28 mouse cellular contexts compared by ENCODE assay signal in the genomic region with DNA sequence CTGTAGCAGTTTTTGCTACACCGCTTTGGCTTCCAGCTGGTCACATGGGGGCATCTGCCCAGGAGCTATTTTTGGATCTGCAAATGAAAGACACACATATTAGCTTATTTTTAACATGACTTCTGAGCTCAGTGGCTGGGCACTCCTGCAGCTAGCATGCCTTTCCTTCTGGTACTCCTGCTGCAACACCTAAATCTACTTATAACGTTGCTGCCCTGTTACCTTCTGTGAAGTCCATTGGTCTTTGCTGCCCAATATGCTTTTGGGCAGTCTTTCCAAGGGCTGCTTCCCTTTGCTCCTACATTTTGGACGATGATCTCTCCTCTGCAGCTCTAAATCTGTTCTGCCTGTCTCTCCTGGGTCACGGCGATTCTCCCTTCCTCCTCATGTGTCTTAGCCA. TPM values are rescaled to one million over a fixed set of nuclear protein-coding genes. Genes with fewer than 3 reads are reported as not detected.
DNase-seq lines count a peak whose midpoint lies in the region; ATAC-seq lines count a peak whose summit lies in the region.
"Had no signal": no experiment of that assay in that cellular context is flagged by ENCODE, and none has a peak within 500 bp of the region (broad histone marks: within the 10 kb centered on the region; RNA-seq: fewer than 3 reads in every experiment).

No protein-coding gene starts in this region.

- DNase-seq in cerebellum, postnatal 4 days (ENCODE audit: low spot score in 2 of 2), result no peak
- DNase-seq in cerebellum, adult 11-12 months, result peak; percentile 51
- peak; percentile 49 for DNase-seq in cerebellum, adult 9-11 months
- DNase-seq in embryonic facial prominence, embryonic 14.5 days (ENCODE audit: low spot score), result no peak
- DNase-seq: adrenal gland, adult 8-10 months; gastrocnemius, postnatal 36 days; heart, adult 2 months; heart, postnatal 10 days; kidney, adult 2 months; kidney, postnatal 4 days; layer of hippocampus, postnatal 36 days; left cerebral cortex, postnatal 4 days; liver, postnatal 0 days; lung, postnatal 4 days had no signal

- H3K4me3 ChIP-seq in embryonic facial prominence, embryonic 14.5 days (ENCODE audit: low read depth, low read length), result no peak overlapping the region
- no peak overlapping the region for H3K4me3 ChIP-seq in hindbrain, embryonic 12.5 days
- no peak overlapping the region for H3K4me3 ChIP-seq in hindbrain, embryonic 16.5 days (ENCODE audit: low read length)
- H3K4me3 ChIP-seq: forebrain, embryonic 13.5 days; heart, adult 2 months; heart, embryonic 13.5 days; intestine, embryonic 15.5 days; liver, embryonic 12.5 days; megakaryocyte, embryonic 14.5 days; midbrain, embryonic 12.5 days; myocyte; neural tube, embryonic 12.5 days had no signal

- H3K27me3 ChIP-seq in embryonic facial prominence, embryonic 14.5 days (replicated peaks; ENCODE audit: control insufficient read depth, insufficient read depth, low read length), result no peaks in the 10 kb centered on the region
- H3K27me3 ChIP-seq in hindbrain, embryonic 12.5 days, result no peaks in the 10 kb centered on the region
- no peaks in the 10 kb centered on the region for H3K27me3 ChIP-seq in hindbrain, embryonic 16.5 days (replicated peaks; ENCODE audit: control insufficient read depth, insufficient read depth, low read length)
- H3K27me3 ChIP-seq: CH12.LX; forebrain, embryonic 13.5 days; heart, embryonic 13.5 days; intestine, embryonic 15.5 days; liver, embryonic 12.5 days; megakaryocyte, embryonic 14.5 days; midbrain, embryonic 12.5 days; neural tube, embryonic 12.5 days had no signal

- peak; percentile 56 for ATAC-seq in cerebellum, adult (ENCODE audit: insufficient number of reproducible peaks, low FRiP score, low TSS enrichment)
- no peak for ATAC-seq in embryonic facial prominence, embryonic 14.5 days (ENCODE audit: low read depth)
- ATAC-seq in hindbrain, embryonic 12.5 days (ENCODE audit: low FRiP score), result no peak
- no peak for ATAC-seq in hindbrain, embryonic 16.5 days
- ATAC-seq: activated CD4-positive, CD25-positive, alpha-beta regulatory T cell, adult 4 months; forebrain, embryonic 13.5 days; hindbrain, postnatal 0 days; intestine, embryonic 15.5 days; liver, embryonic 12.5 days; liver, postnatal 0 days had no signal

- no peak overlapping the region for H3K4me2 ChIP-seq in embryonic facial prominence, embryonic 14.5 days (ENCODE audit: low read depth, low read length)
- no peak overlapping the region for H3K4me2 ChIP-seq in hindbrain, embryonic 12.5 days (replicated peaks)
- H3K4me2 ChIP-seq in hindbrain, embryonic 16.5 days (ENCODE audit: low read length), result no peak overlapping the region
- H3K4me2 ChIP-seq: forebrain, embryonic 13.5 days; heart, embryonic 13.5 days; intestine, embryonic 15.5 days; liver, embryonic 12.5 days; midbrain, embryonic 12.5 days; neural tube, embryonic 12.5 days had no signal

- 0 out of 2 replicates have a peak overlapping the region, but pooled peaks have one; percentile 6 for H3K9ac ChIP-seq in embryonic facial prominence, embryonic 14.5 days (ENCODE audit: low read depth, low read length)
- H3K9ac ChIP-seq in hindbrain, embryonic 12.5 days, result no peak overlapping the region
- H3K9ac ChIP-seq in hindbrain, embryonic 16.5 days (ENCODE audit: low read depth, low read length), result no peak overlapping the region
- H3K9ac ChIP-seq: forebrain, embryonic 13.5 days; heart, embryonic 13.5 days; intestine, embryonic 15.5 days; liver, embryonic 12.5 days; liver, postnatal 0 days; midbrain, embryonic 12.5 days; neural tube, embryonic 12.5 days had no signal

- no peak overlapping the region for H3K27ac ChIP-seq in embryonic facial prominence, embryonic 14.5 days (replicated peaks; ENCODE audit: low read depth, low read length)
- no peak overlapping the region for H3K27ac ChIP-seq in hindbrain, embryonic 12.5 days
- no peak overlapping the region for H3K27ac ChIP-seq in hindbrain, embryonic 16.5 days (ENCODE audit: low read depth, low read length)
- H3K27ac ChIP-seq: forebrain, embryonic 13.5 days; heart, adult 2 months; heart, embryonic 13.5 days; hindbrain, postnatal 0 days; intestine, embryonic 15.5 days; liver, embryonic 12.5 days; midbrain, embryonic 12.5 days; neural tube, embryonic 12.5 days had no signal

- 50% methylated on average over 5 of the region's 5 CpGs for WGBS in embryonic facial prominence, embryonic 14.5 days
- WGBS in hindbrain, embryonic 12.5 days, result 78% methylated on average over 5 of the region's 5 CpGs
- 82% methylated on average over 5 of the region's 5 CpGs for WGBS in hindbrain, embryonic 16.5 days

- H3K36me3 ChIP-seq in embryonic facial prominence, embryonic 14.5 days (ENCODE audit: control insufficient read depth, insufficient read depth, low read length), result no peaks in the 10 kb centered on the region
- no peaks in the 10 kb centered on the region for H3K36me3 ChIP-seq in hindbrain, embryonic 12.5 days
- no peaks in the 10 kb centered on the region for H3K36me3 ChIP-seq in hindbrain, embryonic 16.5 days (ENCODE audit: control insufficient read depth, insufficient read depth, low read length)
- H3K36me3 ChIP-seq: heart, embryonic 13.5 days; intestine, embryonic 15.5 days; liver, embryonic 12.5 days; midbrain, embryonic 12.5 days; neural tube, embryonic 12.5 days had no signal

- H3K4me1 ChIP-seq in embryonic facial prominence, embryonic 14.5 days (ENCODE audit: control insufficient read depth, insufficient read depth, low read length), result 0 out of 2 replicates have a peak, but pooled peaks cover 4% of the 10 kb centered on the region
- H3K4me1 ChIP-seq in hindbrain, embryonic 12.5 days, result no peaks in the 10 kb centered on the region
- H3K4me1 ChIP-seq in hindbrain, embryonic 16.5 days (ENCODE audit: control insufficient read depth, insufficient read depth, low read depth, low read length), result no peaks in the 10 kb centered on the region
- H3K4me1 ChIP-seq: forebrain, embryonic 13.5 days; heart, embryonic 13.5 days; intestine, embryonic 15.5 days; liver, embryonic 12.5 days; midbrain, embryonic 12.5 days; neural tube, embryonic 12.5 days had no signal

- no peaks in the 10 kb centered on the region for H3K9me3 ChIP-seq in embryonic facial prominence, embryonic 14.5 days (ENCODE audit: control insufficient read depth, low read length)
- H3K9me3 ChIP-seq in hindbrain, embryonic 12.5 days (replicated peaks), result no peaks in the 10 kb centered on the region
- no peaks in the 10 kb centered on the region for H3K9me3 ChIP-seq in hindbrain, embryonic 16.5 days (ENCODE audit: control insufficient read depth, low read length)
- H3K9me3 ChIP-seq: forebrain, embryonic 13.5 days; intestine, embryonic 15.5 days; liver, embryonic 12.5 days; megakaryocyte, embryonic 14.5 days; midbrain, embryonic 12.5 days; neural tube, embryonic 12.5 days had no signal

RNA-seq across cellular contexts. Expression of gene Dmac1, which starts 54.7 kb away (rescaled TPM):
- 127 and 136 TPM in 2 replicates for polyA plus RNA-seq in embryonic facial prominence, embryonic 14.5 days (2014; fragmentation: Nextera tagmentation; extraction: Ambion mirVana)
- polyA plus RNA-seq in hindbrain, embryonic 12.5 days (2016; fragmentation: Nextera tagmentation; extraction: Ambion mirVana), result 105 and 112 TPM in 2 replicates
- polyA plus RNA-seq in hindbrain, embryonic 16.5 days (2015; fragmentation: Nextera tagmentation; extraction: Ambion mirVana), result 85.2 and 93.8 TPM in 2 replicates

Comparison
In these comparisons a context has a peak if more than half of its experiments do, and no peak if none do; other contexts are left out.
1. DNase-seq: peak in cerebellum, adult 11-12 months (single experiment) and cerebellum, adult 9-11 months (single experiment); none in cerebellum, postnatal 4 days (0 of 2) and embryonic facial prominence, embryonic 14.5 days (single experiment).